Mouse (Mus musculus) midbrain, embryonic 14.5 days (tissue): ENCODE measurements at regions not wholly inside any gene's neighbourhood (a gene's known extent, or its start where the extent isn't known, plus 50 kb on each side); places are given as distances from the start of the nearest gene placed in this dataset.

ENCODE experiments used
- ATAC-seq: fragments of 200-750 bp; cut with Nextera tagmentation; 2 replicates; pipeline ENCODE4 v1.8.0; 2017; ENCODE audit warnings: moderate number of reproducible peaks, moderate library complexity; ENCODE audit not compliant: low FRiP score, low TSS enrichment
- DNase-seq: peaks from one replicate; pipeline ENCODE4 v3.0.0-alpha.2; 2015
- H3K27ac ChIP-seq: fragments of 300-500 bp; sonication (generic); replicated peaks from 2 replicates; pipeline ENCODE4 v1.5.1; 2014; ENCODE audit warnings: mild to moderate bottlenecking, low read depth, low read length, moderate library complexity
- H3K27me3 ChIP-seq: fragments of 300-500 bp; sonication (generic); 2 replicates; pipeline ENCODE4 v1.6.1; 2014; ENCODE audit warnings: low read length, control low read depth, mixed read lengths; ENCODE audit not compliant: control insufficient read depth, insufficient read depth
- H3K36me3 ChIP-seq: fragments of 300-500 bp; sonication (generic); 2 replicates; pipeline ENCODE4 v1.6.1; 2014; ENCODE audit warnings: low read length, control low read depth; ENCODE audit not compliant: control insufficient read depth, insufficient read depth
- H3K4me1 ChIP-seq: fragments of 300-500 bp; sonication (generic); 2 replicates; pipeline ENCODE4 v1.6.1; 2014; ENCODE audit warnings: mild to moderate bottlenecking, antibody characterized with exemption, low read length, control low read depth; ENCODE audit not compliant: control insufficient read depth, insufficient read depth
- H3K4me2 ChIP-seq: fragments of 300-500 bp; sonication (generic); 2 replicates; pipeline ENCODE4 v1.6.1; 2014; ENCODE audit warnings: mild to moderate bottlenecking, low read length, moderate library complexity
- H3K4me3 ChIP-seq: fragments of 300-500 bp; sonication (generic); replicated peaks from 2 replicates; pipeline ENCODE4 v1.5.1; 2014; ENCODE audit warnings: low read depth, low read length
- H3K9ac ChIP-seq: fragments of 300-500 bp; sonication (generic); replicated peaks from 2 replicates; pipeline ENCODE4 v1.6.1; 2014; ENCODE audit warnings: mild to moderate bottlenecking, low read length, moderate library complexity
- H3K9me3 ChIP-seq: fragments of 300-500 bp; sonication (generic); 2 replicates; pipeline ENCODE4 v1.6.1; 2016; ENCODE audit warnings: low read length, control low read depth, mixed read lengths; ENCODE audit not compliant: control insufficient read depth
- WGBS: fragments of 180-500 bp; shearing (Covaris S2); extraction: QIAGEN DNeasy Blood & Tissue Kit; methylation state at CpG from one replicate; pipeline ENCODE4 v1.1.7; 2014; 5-methylcytosine and 5-hydroxymethylcytosine counted together

DNA sequence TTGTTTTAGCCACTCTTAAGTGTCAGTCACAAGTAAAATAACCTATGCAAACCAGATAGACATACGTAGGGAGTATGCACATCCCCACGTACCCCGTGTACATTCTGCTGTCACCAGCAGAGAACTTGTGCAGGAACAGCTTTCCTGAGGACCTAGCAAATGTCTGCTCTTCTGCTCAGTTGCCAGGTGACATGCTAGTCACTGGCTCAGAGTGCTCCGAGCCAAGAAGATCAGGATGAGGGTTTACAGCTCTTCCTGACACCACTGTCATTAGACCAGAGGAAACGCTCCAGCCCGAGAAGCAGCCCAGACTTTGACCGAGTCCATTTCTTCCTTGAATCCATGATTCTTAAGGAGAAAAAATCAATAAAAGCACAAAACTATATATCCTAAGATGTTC, 115.5 kb upstream of the Lpp start:
- DNase-seq (no peak), ATAC-seq (no peak)
- no peaks in the 10 kb centered on the region for H3K4me1 ChIP-seq
- H3K9ac ChIP-seq: no peak overlapping the region
- 94% methylated on average over 7 of the region's 7 CpGs for WGBS
- H3K36me3 ChIP-seq: no peaks in the 10 kb centered on the region
- no peaks in the 10 kb centered on the region for H3K27me3 ChIP-seq
- H3K27ac ChIP-seq: no peak overlapping the region
- no peak overlapping the region for H3K4me2 ChIP-seq
- H3K4me3 ChIP-seq: no peak overlapping the region
- no peaks in the 10 kb centered on the region for H3K9me3 ChIP-seq

DNA sequence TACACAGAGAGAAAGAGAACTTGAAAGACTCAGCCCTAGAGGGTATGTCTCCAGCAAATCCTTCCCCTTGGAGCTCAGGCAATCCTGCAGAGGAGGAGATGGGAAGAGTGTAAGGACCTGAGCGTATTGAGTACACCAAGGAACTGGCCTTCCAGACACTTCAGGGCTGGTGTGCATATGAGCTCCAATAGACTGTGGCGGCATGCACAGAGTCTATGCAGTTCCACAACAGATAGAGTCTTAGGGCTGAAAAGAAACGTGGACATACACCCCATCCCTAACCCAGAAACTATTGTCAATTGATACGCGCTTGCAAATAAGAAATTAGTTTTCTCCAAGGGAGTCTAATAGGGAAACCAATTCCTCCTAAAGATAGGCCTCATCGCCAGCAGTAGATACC, 130.6 kb upstream of the Lpp start:
- H3K27me3 ChIP-seq: no peaks in the 10 kb centered on the region
- H3K4me3 ChIP-seq: no peak overlapping the region
- H3K9ac ChIP-seq: no peak overlapping the region
- no peak overlapping the region for H3K4me2 ChIP-seq
- no peak for DNase-seq
- 93% methylated on average over 6 of the region's 6 CpGs for WGBS
- H3K4me1 ChIP-seq: no peaks in the 10 kb centered on the region
- H3K9me3 ChIP-seq: no peaks in the 10 kb centered on the region
- no peaks in the 10 kb centered on the region for H3K36me3 ChIP-seq
- ATAC-seq: no peak
- no peak overlapping the region for H3K27ac ChIP-seq

DNA sequence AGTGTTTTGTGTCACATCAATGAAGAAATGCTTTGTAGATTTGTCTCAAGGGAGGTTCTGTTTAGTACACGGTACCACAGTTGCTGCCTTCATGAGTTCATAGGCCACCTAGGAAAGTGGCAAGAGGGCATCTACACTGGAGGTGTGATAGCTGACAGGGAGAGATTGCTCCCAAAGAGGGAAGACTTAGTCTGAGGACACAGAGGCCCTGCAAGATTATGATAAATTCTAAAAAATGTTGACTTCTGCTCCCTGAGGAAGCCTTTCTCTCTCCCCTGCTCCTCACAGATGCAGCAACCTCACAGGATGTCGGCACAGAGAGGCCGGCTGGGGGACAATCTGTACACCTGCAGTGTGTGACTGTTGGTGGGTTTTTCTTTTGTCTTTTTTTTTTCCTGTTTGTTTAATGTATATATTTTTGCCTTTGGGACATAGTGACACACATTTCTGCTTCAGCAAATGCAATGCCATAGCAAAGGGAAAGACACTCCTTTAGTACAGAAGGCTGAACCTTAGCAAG, 133.5 kb upstream of the Lpp start:
- H3K4me1 ChIP-seq: no peaks in the 10 kb centered on the region
- no peak overlapping the region for H3K4me3 ChIP-seq
- H3K27ac ChIP-seq: no peak overlapping the region
- ATAC-seq (no peak), DNase-seq (no peak)
- H3K4me2 ChIP-seq: no peak overlapping the region
- H3K36me3 ChIP-seq: no peaks in the 10 kb centered on the region
- 84% methylated on average over 3 of the region's 3 CpGs for WGBS
- H3K9ac ChIP-seq: no peak overlapping the region
- H3K9me3 ChIP-seq: no peaks in the 10 kb centered on the region
- H3K27me3 ChIP-seq: no peaks in the 10 kb centered on the region

DNA sequence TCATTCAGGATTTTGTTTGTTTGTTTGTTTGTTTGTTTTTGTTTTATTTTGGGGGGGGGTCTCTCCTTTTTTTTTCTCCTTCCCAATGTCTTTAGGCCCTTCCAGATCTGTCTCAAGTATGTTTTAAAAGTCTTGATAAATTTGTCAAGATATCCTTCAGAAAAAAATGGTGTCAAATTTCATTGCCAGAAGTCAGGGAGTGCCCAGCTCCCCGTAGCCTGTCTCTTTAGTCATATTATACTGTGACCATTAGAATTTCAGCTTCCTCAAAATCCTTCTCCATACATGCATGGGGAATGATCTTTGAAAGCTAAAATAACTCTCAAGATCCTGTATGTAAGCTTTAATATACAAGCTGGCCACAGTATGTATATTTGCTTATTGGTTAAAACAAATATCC, 134.3 kb upstream of the Lpp start:
- Histone ChIP-seq H3K4me1 (no peaks in the 10 kb centered on the region), H3K9ac (no peak overlapping the region), H3K4me3 (no peak overlapping the region), H3K27me3 (no peaks in the 10 kb centered on the region), H3K36me3 (no peaks in the 10 kb centered on the region), H3K27ac (no peak overlapping the region), H3K9me3 (no peaks in the 10 kb centered on the region), H3K4me2 (no peak overlapping the region)
- DNase-seq (no peak), ATAC-seq (no peak)
- WGBS: 42% methylated on average over 1 of the region's 1 CpGs

DNA sequence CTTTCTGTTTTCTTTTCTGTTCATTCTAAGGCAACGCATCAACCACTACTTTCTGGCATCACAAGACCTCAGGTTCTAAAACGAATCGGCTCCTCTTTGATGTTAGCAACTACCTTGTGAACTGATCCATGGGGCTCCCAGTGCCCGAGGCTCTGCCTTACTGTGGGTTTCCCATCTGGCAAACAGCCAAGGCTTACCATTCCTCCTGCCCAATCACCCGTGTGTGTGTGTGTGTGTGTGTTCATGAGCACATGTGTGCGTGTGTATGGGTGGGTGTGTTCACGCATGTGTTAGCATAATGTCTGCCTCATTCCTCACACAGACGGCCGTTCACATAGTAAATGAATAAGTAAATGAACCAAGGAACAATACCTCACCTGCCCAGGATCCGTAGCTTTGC, 138.3 kb upstream of the Lpp start:
- no peak overlapping the region for H3K4me2 ChIP-seq
- H3K27ac ChIP-seq: no peak overlapping the region
- no peaks in the 10 kb centered on the region for H3K27me3 ChIP-seq
- no peaks in the 10 kb centered on the region for H3K9me3 ChIP-seq
- 76% methylated on average over 10 of the region's 10 CpGs for WGBS
- H3K4me3 ChIP-seq: no peak overlapping the region
- no peak for ATAC-seq
- H3K9ac ChIP-seq: no peak overlapping the region
- no peaks in the 10 kb centered on the region for H3K4me1 ChIP-seq
- DNase-seq: no peak
- H3K36me3 ChIP-seq: no peaks in the 10 kb centered on the region

DNA sequence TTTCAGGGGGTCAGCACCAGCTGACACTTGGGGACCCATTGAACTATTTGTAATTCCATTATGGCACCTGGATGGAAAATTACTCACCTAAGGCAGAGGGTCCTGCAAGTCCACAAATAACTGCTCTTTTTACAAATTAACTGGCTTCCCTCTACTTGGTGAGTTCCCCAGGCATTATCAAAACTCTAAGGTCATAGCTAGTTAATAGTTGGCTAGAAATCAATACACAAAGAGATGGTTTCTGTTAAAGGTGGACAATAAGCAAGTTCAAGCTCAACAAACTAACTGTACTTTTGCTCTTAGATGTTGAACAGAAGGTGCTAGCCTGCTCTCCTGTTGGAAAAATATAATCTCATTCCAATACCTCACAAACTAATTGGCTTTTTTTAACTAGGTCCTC, 138.7 kb upstream of the Lpp start:
- no peaks in the 10 kb centered on the region for H3K36me3 ChIP-seq
- no peak overlapping the region for H3K4me3 ChIP-seq
- ATAC-seq: no peak
- no peak overlapping the region for H3K9ac ChIP-seq
- H3K4me2 ChIP-seq: no peak overlapping the region
- no peaks in the 10 kb centered on the region for H3K4me1 ChIP-seq
- no peaks in the 10 kb centered on the region for H3K27me3 ChIP-seq
- H3K27ac ChIP-seq: no peak overlapping the region
- H3K9me3 ChIP-seq: no peaks in the 10 kb centered on the region
- no peak for DNase-seq

DNA sequence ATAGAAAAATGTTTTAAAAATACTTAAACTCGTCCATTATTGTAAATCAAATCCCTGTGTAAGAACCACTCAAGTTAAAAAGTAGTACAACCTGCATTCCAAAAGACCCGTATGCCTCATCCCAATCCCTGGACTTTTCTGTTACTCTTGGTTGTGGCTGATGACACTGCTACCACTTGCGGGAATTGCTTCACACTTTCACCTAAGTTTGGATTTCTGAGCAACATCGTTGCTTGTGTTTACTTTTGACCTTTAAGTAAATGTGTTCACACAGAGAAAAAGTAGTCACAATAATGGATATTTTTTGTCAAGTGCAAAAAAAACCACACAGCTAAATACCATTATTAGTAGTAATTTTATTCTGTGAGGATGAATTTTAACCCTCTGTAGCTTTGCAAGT, 139.2 kb upstream of the Lpp start:
- no peak overlapping the region for H3K9ac ChIP-seq
- H3K4me3 ChIP-seq: no peak overlapping the region
- H3K9me3 ChIP-seq: no peaks in the 10 kb centered on the region
- no peak for ATAC-seq
- no peak overlapping the region for H3K27ac ChIP-seq
- no peaks in the 10 kb centered on the region for H3K36me3 ChIP-seq
- H3K4me1 ChIP-seq: no peaks in the 10 kb centered on the region
- 85% methylated on average over 4 of the region's 4 CpGs for WGBS
- DNase-seq: no peak
- no peak overlapping the region for H3K4me2 ChIP-seq
- no peaks in the 10 kb centered on the region for H3K27me3 ChIP-seq

DNA sequence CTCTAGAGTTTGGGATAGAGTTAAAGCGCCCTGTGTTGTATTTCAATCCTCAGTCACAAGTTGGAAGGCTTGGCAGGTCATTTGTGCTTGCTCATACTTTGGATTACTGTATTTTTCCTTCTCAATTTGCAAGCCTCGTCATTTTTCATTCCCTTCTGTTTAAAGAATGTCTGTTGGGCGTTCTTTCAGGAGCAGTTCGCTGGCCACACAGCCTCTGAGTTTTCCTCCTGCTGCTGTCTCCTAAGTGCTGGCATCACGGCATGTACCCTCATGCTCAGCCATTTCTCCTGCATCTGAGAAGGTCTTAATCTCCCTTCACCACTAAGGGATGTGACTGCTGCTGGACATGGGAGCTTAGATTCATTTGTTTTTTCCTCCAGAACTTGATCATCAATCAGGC, 146.0 kb upstream of the Lpp start:
- ATAC-seq (no peak), DNase-seq (no peak)
- Histone ChIP-seq H3K4me2 (no peak overlapping the region), H3K4me3 (no peak overlapping the region), H3K27ac (no peak overlapping the region), H3K9ac (no peak overlapping the region), H3K27me3 (no peaks in the 10 kb centered on the region), H3K4me1 (no peaks in the 10 kb centered on the region), H3K36me3 (no peaks in the 10 kb centered on the region), H3K9me3 (no peaks in the 10 kb centered on the region)
- 82% methylated on average over 5 of the region's 5 CpGs for WGBS

DNA sequence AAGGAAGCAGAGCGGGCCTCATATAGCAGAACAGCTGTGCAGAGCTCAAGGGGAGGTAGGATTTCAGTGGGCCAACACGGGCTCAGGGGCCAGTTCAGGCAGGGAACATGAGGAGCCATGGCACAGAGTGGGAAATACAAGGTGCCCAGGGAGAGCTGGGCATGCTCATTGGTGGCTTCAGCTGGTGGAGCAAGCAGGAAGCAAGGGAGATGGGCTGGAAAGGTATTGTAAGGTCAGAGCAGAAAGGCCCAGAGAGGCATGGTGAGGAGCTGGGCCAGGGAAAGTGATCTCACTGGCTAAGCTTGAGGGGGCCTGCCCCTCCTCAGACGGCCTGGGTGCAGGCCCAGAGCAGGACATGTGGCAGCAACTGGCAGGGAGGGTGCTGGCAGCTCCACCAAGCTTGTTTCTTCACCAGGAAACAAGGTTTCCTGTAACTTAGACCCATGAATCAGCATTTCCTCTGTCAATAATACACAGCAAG, 155.2 kb upstream of the Lpp start:
- Histone ChIP-seq H3K4me1 (no peaks in the 10 kb centered on the region), H3K9me3 (no peaks in the 10 kb centered on the region), H3K9ac (no peak overlapping the region), H3K4me3 (no peak overlapping the region), H3K4me2 (no peak overlapping the region), H3K27ac (no peak overlapping the region), H3K27me3 (no peaks in the 10 kb centered on the region), H3K36me3 (no peaks in the 10 kb centered on the region)
- DNase-seq (no peak), ATAC-seq (no peak)
- 81% methylated on average over 3 of the region's 3 CpGs for WGBS
